Mouse (Mus musculus) midbrain, embryonic 16.5 days (tissue): ENCODE data around the gene Mark4. TPM values are rescaled to one million over a fixed set of nuclear protein-coding genes. Genes with fewer than 3 reads are reported as not detected.
A peak's percentile ranks its signal among the peaks of the same experiment; 100 is the strongest.

Experiments
- ATAC-seq: fragments of 200-750 bp; cut with Nextera tagmentation; 2 replicates; pipeline ENCODE4 v1.8.0; 2017; ENCODE audit warnings: moderate TSS enrichment
- H3K27ac ChIP-seq: fragments of 300-500 bp; sonication (generic); 2 replicates; pipeline ENCODE4 v1.5.1; 2014; ENCODE audit warnings: mild to moderate bottlenecking, low read length, mixed read lengths
- H3K27me3 ChIP-seq: fragments of 300-500 bp; sonication (generic); 2 replicates; pipeline ENCODE4 v1.6.1; 2014; ENCODE audit warnings: low read depth, low read length, mixed read lengths; ENCODE audit not compliant: control insufficient read depth, insufficient read depth
- H3K36me3 ChIP-seq: fragments of 300-500 bp; sonication (generic); 2 replicates; pipeline ENCODE4 v1.6.1; 2014; ENCODE audit warnings: mild to moderate bottlenecking, low read length, moderate library complexity, mixed read lengths; ENCODE audit not compliant: control insufficient read depth, insufficient read depth
- H3K4me1 ChIP-seq: fragments of 300-500 bp; sonication (generic); 2 replicates; pipeline ENCODE4 v1.6.1; 2014; ENCODE audit warnings: mild to moderate bottlenecking, low read length, mixed read lengths; ENCODE audit not compliant: control insufficient read depth, insufficient read depth
- H3K4me2 ChIP-seq: fragments of 300-500 bp; sonication (generic); 2 replicates; pipeline ENCODE4 v1.6.1; 2014; ENCODE audit warnings: mild to moderate bottlenecking, low read length, mixed read lengths
- H3K4me3 ChIP-seq: fragments of 300-500 bp; sonication (generic); 2 replicates; pipeline ENCODE4 v1.5.1; 2014; ENCODE audit warnings: low read depth, mild to moderate bottlenecking, low read length, moderate library complexity, mixed read lengths
- H3K9ac ChIP-seq: fragments of 300-500 bp; sonication (generic); 2 replicates; pipeline ENCODE4 v1.6.1; 2014; ENCODE audit warnings: low read depth, low read length, mixed read lengths
- H3K9me3 ChIP-seq: fragments of 300-500 bp; sonication (generic); replicated peaks from 2 replicates; pipeline ENCODE4 v1.6.1; 2014; ENCODE audit warnings: mild to moderate bottlenecking, low read length, mixed read lengths; ENCODE audit not compliant: control insufficient read depth, poor library complexity, severe bottlenecking
- WGBS: fragments of 180-500 bp; shearing (Covaris S2); extraction: QIAGEN DNeasy Blood & Tissue Kit; methylation state at CpG from one replicate; pipeline ENCODE4 v1.1.7; 2014; 5-methylcytosine and 5-hydroxymethylcytosine counted together
- polyA plus RNA-seq: library from polyadenylated mRNA; unstranded; fragments of >200 nt; fragmentation: Nextera tagmentation; extraction: Ambion mirVana; gene quantifications from 2 replicates; pipeline ENCODE4 v1.2.1, GENCODE M21; 2015

Gene Mark4
- polyA plus RNA-seq, 1 experiment from 2014 or later = 14.8 TPM

DNA sequence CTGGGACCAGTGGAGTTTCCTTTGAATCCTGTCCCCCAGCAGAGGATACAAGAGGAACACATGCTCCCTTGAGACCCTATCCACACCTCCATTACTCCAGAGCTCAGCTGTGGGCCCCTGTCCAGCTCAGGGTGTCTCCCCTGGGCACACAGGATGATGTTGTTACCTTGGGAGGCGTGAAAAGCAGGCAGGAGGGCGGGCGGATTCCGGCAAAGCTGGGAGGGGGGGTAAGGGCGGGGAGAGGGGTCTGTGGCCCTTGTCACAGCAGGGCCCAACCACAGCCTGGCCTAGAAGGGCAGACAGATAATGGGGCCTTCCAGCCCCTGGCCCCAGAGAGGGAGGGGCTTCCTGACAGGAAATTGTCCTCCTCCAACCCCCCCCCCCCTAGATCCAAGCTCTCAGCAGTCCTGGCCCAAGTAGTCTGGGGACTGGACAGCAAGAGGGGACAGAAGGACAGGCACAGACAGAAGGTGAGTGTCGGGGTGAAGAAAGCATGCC is 4.3 kb upstream of the Mark4 start, which contains the start of gene Exoc3l2:
Gene Exoc3l2, plus strand, starts transcription at position 448 of the 498 bp plus-strand sequence.
- ATAC-seq = no peak
- no peak within 1 kb of the TSS for H3K27ac ChIP-seq
- H3K4me3 ChIP-seq = no peak within 1 kb of the TSS
- peaks cover 13% of the 10 kb centered on the region for H3K27me3 ChIP-seq
- no peak within 1 kb of the TSS for H3K4me2 ChIP-seq
- no peaks in the 10 kb centered on the region for H3K36me3 ChIP-seq
- no peak within 1 kb of the TSS for H3K9ac ChIP-seq
- WGBS = 22% methylated on average over 6 of the region's 6 CpGs
- peaks cover 5% of the 10 kb centered on the region for H3K4me1 ChIP-seq
- H3K9me3 ChIP-seq = no peaks in the 10 kb centered on the region

DNA sequence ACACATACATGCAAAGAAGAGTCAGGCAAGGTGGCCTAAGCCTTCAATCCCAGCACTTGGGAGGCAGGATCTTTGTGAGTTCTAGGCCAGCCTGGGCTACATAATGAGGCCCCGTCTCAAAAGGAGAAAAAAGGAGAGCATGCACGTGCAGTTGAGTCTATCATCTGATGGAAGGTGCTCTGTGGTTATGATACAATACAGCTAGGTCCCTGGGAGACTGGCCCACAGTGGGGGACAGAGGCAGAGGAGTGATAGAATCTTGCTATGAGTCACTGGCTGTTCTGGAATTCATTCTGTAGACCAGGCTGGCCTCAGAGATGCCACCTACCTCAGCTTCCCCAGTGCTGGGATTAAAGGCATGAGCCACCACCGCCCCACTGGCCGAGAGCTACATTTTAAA is 3.8 kb upstream of the Mark4 start:
- Histone ChIP-seq H3K27ac (no peak overlapping the region), H3K4me1 (peaks cover 7% of the 10 kb centered on the region), H3K9ac (no peak overlapping the region), H3K36me3 (no peaks in the 10 kb centered on the region), H3K27me3 (peaks cover 13% of the 10 kb centered on the region), H3K4me2 (no peak overlapping the region), H3K9me3 (no peaks in the 10 kb centered on the region), H3K4me3 (no peak overlapping the region)
- ATAC-seq = no peak
- 64% methylated on average over 4 of the region's 4 CpGs for WGBS

- Histone ChIP-seq H3K4me2 (no peak overlapping the region), H3K27ac (no peak overlapping the region)
- 17% methylated on average over 6 of the region's 6 CpGs for WGBS
Observed at GRCm38 (mm10) chr7:19461488-19461887, 2.9 kb upstream of the Mark4 start.

GRCm38 (mm10) chr7:19460500-19460899 is 1.9 kb upstream of the Mark4 start:
- H3K9ac ChIP-seq = no peak overlapping the region
- H3K27ac ChIP-seq = no peak overlapping the region
- ATAC-seq = no peak
- no peak overlapping the region for H3K4me3 ChIP-seq
- H3K9me3 ChIP-seq = no peaks in the 10 kb centered on the region
- no peak overlapping the region for H3K4me2 ChIP-seq
- H3K4me1 ChIP-seq = peaks cover 22% of the 10 kb centered on the region
- H3K36me3 ChIP-seq = no peaks in the 10 kb centered on the region
- H3K27me3 ChIP-seq = peaks cover 3% of the 10 kb centered on the region; the same call in 1 of the 2 replicates
- 71% methylated on average over 1 of the region's 1 CpGs for WGBS

More at GRCm38 (mm10) chr7:19461488-19461887, 2.9 kb upstream of the Mark4 start:
- no peak overlapping the region for H3K9ac ChIP-seq
- no peaks in the 10 kb centered on the region for H3K36me3 ChIP-seq
- ATAC-seq = no peak
- H3K9me3 ChIP-seq = no peaks in the 10 kb centered on the region
- peaks cover 17% of the 10 kb centered on the region for H3K4me1 ChIP-seq
- H3K27me3 ChIP-seq = peaks cover 8% of the 10 kb centered on the region
- no peak overlapping the region for H3K4me3 ChIP-seq

DNA sequence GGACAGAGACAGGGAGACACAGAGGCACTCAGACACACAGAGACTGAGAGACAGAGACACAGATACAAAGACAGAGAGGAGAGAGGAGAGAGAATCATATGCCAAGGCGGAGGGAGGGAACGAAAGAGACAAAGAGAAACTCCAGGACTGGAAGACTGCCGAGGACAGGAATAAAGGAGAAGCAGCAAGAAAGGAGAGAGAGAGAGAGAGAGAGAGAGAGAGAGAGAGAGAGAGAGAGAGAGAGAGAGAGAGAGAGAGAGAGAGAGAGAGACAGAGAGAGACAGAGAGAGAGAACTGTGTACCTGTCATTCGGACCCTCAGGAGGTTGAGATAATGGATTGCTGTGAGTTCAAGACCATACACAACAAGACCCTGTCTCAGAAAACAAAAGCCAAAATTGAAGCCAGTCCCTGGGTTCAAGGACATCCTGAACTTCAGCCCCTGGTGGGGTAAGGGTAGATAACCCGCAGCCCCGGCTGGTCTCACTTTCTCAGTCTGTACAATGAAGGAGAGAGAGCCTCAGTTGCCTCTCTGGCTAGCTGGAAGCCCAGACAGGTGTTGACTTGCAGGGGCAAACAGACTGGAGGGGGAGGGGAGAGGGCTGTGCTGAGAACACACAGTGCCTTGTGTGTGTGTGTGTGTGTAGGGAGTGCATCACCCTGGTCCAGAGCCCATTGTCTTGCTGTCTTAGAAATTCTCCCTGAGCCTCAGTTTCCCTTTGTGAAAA is 686 bp upstream of the Mark4 start:
- no peaks in the 10 kb centered on the region for H3K9me3 ChIP-seq
- peak overlapping the region; percentile 85 for H3K9ac ChIP-seq
- ATAC-seq = no peak
- H3K36me3 ChIP-seq = no peaks in the 10 kb centered on the region
- peak overlapping the region; percentile 71 for H3K4me2 ChIP-seq
- 17% methylated on average over 6 of the region's 6 CpGs for WGBS
- H3K27me3 ChIP-seq = no peaks in the 10 kb centered on the region; the same call in 1 of the 2 replicates
- H3K4me3 ChIP-seq = peak overlapping the region; percentile 97
- peak overlapping the region; percentile 82 for H3K27ac ChIP-seq
- peaks cover 22% of the 10 kb centered on the region for H3K4me1 ChIP-seq

DNA sequence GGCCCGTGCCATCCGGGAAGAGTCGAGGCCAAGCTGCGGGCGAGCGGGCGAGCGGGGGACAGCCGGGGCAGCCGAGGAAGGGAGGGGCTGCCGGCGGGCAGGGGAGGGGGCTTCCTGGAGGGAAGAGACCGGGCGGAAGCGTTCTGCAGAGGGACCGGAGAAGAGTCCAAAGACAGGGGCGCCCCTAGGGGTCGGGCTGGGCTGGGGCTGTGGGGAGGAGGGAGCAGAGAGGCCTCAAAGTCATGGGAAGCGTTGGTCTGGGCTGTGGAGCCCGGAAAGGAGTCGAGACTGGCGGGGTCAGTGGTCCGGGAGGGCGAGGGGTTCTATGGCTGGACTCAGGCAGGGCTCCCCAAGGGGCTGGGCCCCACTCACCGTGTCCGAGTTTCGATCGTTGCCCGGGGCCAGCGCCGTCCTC is 542 bp downstream of the Mark4 start:
- ATAC-seq = peak; percentile 79
- peak overlapping the region; percentile 85 for H3K9ac ChIP-seq
- H3K4me3 ChIP-seq = peak overlapping the region; percentile 97
- WGBS = under 1% methylated on average over 20 of the region's 31 CpGs
- H3K4me2 ChIP-seq = peak overlapping the region; percentile 71
- H3K36me3 ChIP-seq = no peaks in the 10 kb centered on the region
- H3K9me3 ChIP-seq = no peaks in the 10 kb centered on the region
- peak overlapping the region; percentile 82 for H3K27ac ChIP-seq
- no peaks in the 10 kb centered on the region for H3K27me3 ChIP-seq
- H3K4me1 ChIP-seq = peaks cover 22% of the 10 kb centered on the region

- ATAC-seq = peak; percentile 16
- WGBS = 12% methylated on average over 14 of the region's 14 CpGs
- H3K9me3 ChIP-seq = no peaks in the 10 kb centered on the region
- H3K4me3 ChIP-seq = peak overlapping the region; percentile 97
- peaks cover 22% of the 10 kb centered on the region for H3K4me1 ChIP-seq
- H3K36me3 ChIP-seq = no peaks in the 10 kb centered on the region
- peak overlapping the region; percentile 82 for H3K27ac ChIP-seq
- H3K9ac ChIP-seq = peak overlapping the region; percentile 85
- no peaks in the 10 kb centered on the region for H3K27me3 ChIP-seq
- peak overlapping the region; percentile 71 for H3K4me2 ChIP-seq
Observed at GRCm38 (mm10) chr7:19457414-19458071, 1.1 kb downstream of the Mark4 start.

DNA sequence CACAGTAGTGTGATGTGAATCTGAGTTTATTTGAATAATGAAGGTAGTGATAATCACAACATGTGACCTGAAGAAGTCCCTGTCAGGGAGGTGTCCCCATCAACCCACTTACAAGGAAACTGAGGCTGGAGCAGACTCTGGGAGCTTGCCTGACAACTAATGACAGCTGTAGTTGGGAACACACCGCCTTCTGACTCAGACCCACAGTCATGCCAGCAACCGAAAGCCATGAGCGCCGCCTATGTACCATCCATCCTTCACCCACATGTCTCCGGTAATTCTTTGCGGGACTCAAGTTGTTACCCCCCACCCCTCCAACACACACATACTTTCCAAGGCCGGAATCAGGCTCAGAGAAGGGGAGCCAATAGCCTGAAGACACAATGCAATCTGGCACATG is 2.0 kb downstream of the Mark4 start:
- peak overlapping the region; percentile 71; the same call in 1 of the 2 replicates for H3K4me2 ChIP-seq
- peaks cover 7% of the 10 kb centered on the region; the same call in 1 of the 2 replicates for H3K36me3 ChIP-seq
- H3K27ac ChIP-seq = no peak overlapping the region
- H3K9ac ChIP-seq = no peak overlapping the region
- ATAC-seq = no peak
- no peaks in the 10 kb centered on the region for H3K27me3 ChIP-seq
- H3K4me3 ChIP-seq = no peak overlapping the region
- peaks cover 22% of the 10 kb centered on the region for H3K4me1 ChIP-seq
- no peaks in the 10 kb centered on the region for H3K9me3 ChIP-seq
- 94% methylated on average over 7 of the region's 7 CpGs for WGBS
